Mouse (Mus musculus) naive thymus-derived CD4-positive, alpha-beta T cell, adult 2 months (primary cell): ENCODE data around the gene Mtch1.
"Not testable (repeated sequence)": the region's sequence is repeated elsewhere in the genome, so short reads cannot be mapped to it uniquely, and the experiment has no call there.

ENCODE experiments used
- DNase-seq: peaks from one replicate; pipeline ENCODE4 v3.0.0-alpha.2; 2011; ENCODE audit warnings: low read depth

The Mtch1 gene

DNA sequence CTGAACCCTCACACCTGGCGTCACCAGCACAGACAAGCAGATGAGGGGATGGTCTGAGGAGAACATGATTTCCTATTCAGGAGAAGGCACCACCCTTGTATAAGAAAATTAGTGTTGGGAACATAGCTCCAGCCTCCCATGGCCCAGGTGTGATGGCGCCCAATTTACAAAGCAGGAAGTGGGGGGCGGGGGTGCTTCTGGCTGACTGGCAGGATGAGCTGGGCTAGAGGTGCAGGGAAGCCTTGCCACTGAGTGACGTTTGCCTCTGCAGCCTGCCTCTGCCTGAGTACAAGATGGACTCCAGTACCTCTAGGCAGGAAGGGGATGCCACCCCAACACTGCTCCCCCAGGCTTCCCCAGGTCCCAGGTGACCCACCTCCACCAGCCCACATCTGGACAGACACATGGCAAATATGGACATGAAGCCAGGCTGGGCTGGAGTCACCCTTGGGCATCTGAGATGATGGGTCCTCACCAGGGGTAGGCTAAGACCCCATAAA is 15.5 kb downstream of the Mtch1 start:
- no peak for DNase-seq

DNA sequence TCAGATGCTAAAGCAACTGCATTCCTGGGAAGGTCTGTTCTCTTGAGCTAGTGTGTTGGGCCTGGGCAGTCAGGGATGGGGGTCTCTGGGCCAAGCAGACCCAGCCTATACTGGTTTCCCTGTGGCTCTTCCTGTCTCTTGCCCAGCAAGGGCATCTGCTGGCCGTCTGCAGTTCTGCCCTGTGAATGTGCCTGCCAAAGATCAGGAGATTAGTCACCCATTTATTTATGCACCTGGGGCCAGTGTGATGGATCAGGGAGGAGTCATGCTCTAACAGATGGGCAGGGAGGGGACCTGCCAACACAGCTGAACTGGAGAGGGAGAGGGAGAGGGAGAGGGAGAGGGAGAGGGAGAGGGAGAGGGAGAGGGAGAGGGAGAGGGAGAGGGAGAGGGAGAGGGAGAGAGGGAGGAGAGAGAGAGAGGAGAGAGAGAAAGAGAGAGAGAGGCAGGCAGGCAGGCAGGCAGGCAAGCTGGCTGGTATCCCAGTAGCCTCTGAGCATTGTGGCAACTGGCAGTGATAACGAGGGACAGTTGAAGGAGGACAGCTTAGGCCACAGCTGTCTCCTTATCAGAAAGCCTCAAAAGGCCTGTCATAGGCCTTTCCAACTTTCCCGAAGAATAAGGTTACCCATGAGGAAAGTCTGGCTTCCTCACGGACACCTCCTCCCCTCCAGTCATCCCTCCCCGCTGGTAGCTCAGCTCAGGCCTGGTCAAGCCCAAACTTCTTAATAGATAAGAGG is 16.9 kb downstream of the Mtch1 start:
- no peak for DNase-seq

DNA sequence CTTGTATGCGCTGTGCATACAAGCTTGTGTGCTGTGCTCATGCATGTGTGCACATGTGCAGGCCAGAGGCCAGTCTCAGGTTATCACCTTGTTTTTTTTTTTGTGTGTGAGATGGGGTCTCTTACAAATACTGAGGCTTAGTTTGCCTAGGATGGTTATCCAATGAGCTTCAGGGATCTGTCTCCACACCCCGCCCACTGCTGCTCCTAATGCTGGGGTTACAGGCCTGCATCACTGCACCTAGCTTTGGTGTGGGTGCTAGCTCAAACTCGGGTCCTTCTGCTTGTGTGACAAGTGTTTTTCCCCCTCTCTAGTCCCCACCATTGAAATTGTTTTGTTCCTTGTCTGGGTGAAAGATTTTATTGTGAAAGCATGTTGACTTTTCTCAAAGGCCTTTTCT is 17.5 kb downstream of the Mtch1 start:
- no peak for DNase-seq

DNA sequence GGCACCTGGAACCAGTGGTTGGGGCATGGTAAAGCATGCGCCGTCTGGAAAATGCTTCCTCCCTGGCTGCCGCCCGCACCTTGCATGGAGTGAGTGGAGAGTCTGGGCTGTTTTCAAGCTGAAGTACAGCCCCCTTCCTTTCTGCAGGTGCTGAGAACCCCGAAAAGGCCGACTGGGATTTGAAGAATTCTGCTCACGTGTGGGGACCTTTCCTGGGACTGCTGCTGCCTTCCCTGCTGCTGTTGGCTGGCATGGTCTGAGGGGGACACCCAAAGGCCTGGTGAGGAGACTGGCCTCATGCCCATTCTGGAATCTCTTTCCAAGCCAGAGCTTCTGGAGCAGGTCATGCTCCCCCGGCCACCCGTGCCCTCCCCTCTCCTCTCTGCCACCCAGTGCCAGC is 20.0 kb downstream of the Mtch1 start:
- DNase-seq = no peak

DNA sequence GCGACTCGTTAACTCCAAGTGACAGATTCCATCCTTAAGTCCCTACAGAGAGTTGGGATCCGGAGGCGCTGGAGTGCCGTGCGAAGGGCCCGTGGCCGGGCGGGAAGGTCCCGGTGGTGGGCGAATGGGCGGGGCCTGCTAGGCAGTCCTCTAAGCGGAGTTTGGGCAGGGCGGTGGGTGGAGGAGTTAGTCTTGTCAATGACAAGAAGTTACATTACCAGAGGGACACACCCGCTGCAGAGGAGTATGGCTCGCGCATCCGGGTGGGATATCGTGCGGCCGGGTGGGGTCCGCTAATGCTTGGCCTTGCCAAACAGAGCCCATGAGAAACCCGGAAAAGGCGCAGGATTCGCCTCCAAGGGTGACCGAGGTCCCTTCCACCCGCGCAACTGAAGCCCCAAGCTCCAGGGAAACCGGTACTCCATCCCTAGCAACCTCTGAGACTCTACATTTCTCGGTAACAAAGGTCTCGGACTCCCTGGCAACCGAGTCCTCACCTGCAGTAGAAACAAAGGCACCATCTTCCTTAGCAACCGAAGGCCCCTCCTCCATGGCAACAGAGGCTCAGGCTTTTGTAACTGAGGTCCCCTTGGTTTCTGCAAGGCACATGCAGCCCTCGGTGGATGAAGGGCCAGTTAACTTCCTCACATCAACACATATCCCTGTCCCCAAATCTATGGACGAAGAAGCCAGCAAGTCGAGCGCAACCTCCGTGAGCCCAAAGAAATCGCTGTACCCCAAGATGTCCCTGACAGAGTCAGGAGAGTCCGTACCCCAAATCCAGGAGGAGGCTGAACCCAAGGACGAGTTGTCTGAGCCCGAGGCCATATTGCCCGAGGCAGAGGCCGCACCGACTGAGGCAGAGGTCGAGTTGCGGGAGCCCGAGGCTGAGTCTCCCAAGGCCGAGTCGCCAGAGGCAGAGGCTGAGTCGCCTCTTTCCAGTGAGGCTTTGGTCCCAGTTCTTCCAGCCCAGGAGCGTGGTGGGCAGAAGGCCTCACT is 20.9 kb downstream of the Mtch1 start:
- no peak for DNase-seq

DNA sequence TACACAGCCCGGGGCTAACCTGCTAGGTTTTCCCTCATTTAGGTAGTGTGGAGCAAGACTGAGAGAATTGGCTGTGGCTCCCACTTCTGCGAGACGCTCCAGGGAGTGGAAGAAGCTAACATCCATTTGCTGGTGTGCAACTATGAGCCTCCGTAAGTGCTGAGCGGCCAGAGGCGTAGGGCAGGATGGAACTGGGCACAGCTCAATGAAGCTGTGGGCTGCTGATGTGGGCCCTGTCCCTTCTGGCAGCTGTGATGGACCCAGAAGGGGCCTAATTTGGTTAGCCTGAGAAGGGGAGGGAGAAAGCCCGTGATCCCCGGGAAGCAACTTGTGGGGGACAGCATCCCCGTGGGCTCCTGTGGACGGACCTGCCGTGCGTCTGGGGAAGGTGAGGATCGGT is 21.9 kb downstream of the Mtch1 start:
- DNase-seq = no peak

DNA sequence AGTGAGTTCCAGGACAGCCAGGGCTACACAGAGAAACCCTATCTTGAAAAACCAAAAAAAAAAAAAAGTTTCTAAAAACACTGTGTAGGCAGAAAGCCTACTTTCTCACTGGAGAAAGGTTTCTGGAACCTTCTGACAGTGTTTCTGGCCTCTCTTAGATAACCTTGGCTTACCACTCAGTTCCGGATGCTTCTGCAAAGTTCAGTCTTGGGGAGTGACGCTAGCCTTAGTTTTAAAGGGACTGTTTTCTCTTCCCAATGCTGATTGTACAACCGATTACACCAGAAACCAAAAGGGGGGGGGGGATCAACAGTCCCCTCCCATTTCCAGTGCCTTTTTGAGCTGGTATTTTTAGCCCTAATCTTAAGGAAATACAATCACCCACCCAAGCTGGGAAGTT is 24.1 kb downstream of the Mtch1 start:
- DNase-seq = no peak

DNA sequence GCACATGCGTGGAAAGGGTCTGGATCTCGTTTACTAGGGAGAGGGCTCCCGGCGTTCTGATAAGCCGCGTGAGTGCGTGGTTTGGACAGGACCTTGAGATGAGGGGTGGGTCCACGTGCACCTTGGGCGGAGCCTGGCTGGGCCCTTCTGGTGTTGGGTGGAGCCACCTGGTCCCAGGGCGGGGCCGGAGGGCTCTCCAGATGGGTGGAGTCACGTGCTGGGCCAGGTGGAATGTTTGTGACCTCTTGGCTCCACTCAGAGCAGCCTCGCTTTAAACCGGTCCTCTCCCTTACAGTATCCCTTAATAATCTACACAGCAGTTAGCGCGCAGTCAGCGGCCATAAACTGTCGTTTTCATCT is 25.2 kb downstream of the Mtch1 start:
- DNase-seq = no peak

DNA sequence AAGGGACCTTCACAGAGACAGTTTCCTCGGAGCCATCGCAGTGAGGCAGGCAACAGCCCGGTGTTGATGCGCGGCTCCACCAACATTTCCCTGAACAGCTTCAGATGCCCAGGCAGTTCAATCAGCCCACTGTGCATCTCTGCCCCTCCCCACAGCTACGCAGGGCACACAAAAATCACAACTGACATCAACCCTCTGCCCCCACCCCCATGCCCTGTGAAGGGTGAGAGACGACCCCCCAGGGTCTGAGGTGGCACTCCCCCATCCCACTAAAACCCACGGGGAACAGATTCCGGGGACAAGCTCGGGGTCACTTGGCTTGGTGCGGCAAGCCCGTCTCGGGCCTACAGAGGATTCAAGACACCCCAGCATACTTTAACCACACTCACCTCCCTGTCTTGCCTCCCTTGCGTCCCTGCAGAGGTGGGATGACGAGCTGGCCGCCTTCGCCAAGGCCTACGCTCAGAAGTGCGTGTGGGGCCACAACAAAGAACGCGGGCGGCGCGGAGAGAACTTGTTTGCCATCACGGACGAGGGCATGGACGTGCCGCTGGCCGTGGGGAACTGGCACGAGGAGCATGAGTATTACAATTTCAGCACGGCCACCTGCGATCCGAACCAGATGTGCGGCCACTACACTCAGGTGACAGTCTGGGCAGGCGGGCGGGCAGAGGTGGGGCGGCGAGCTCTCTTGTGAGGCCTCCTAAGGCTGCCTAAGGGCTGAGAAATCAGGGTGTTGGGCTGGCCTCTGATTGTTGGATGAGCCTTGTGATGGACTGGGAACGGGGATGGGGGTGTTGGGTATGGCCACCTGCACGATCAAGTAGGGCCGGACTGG is 25.8 kb downstream of the Mtch1 start:
- DNase-seq = no peak

DNA sequence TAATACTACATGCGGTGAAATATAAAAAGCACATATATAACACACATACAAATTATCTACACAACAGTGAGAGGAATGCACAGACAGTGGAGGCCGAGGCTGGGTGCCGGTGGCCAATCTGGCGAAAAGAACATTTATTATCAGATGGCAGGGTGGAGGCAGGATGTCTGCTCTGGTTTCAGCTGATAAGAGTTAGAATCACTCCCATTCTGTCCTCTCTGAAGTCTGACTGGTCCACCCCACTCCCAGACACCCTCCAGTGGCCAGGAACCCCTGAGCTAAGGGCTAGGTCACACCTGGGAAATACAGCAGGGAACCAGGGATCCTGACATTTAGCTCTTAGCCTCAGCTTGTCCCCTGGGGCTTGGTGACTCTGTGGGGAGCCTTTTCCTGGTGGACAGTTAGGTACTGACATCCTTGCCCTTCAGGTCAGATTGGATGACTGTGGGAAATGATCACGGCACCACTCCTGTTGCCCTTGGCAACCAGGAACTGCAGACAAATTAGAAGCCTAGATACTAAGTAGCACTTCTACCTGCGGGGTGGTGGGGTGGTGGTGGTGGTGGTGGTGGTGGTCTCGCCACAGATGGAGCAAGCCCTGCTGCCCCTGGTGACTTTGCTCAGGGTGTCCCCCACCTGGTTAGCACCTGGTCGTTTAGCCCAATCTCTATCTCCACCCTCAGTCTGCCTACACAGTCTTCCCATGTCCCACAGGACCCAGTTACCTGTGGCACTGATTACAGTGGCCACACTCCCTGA is 27.7 kb downstream of the Mtch1 start:
- no peak for DNase-seq

DNA sequence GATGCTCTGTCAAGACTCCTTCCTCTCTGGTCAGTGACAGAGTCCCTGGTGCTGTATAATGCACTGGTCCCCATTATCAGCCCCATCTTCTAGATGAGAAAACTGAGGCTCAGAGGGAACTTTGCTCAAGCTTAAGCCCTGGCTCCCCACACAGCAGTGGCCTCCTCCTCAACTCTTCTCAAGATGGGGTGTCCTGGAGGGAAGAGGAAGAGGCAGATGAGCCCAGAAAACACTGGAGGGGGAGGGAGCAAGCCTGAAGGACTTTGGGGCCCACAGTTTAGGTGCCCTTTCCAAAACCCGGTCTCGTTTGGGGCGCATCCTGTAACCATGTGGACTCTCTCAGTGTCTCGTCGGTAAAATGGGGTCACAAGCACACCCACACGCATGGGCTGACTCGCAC is 28.3 kb downstream of the Mtch1 start:
- DNase-seq = no peak

DNA sequence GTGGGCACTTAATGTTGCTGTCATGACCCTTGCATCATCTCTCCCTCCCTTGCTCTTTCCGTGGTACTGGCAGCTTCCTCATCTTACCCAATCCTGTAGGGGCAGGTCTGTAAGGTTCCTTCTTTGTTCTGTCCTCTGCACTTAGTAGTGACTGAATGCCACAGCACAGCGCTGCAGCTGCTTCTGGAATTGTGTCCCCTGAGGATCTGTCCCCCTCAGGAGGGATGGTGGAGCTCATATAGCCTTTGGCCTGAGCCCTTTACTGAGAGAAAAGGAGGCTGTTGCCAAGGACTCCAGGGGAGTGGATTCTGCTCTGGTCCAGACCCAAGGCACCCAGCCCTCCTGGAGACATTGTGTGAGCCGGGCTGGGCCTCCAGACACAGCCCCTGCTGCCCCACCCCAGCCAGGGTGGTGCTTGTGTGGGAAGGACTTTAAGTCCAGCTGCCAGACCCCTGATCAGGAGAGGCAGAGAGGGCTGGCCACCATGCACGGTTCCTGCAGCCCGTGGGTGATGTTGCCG is 28.9 kb downstream of the Mtch1 start:
- no peak for DNase-seq

DNA sequence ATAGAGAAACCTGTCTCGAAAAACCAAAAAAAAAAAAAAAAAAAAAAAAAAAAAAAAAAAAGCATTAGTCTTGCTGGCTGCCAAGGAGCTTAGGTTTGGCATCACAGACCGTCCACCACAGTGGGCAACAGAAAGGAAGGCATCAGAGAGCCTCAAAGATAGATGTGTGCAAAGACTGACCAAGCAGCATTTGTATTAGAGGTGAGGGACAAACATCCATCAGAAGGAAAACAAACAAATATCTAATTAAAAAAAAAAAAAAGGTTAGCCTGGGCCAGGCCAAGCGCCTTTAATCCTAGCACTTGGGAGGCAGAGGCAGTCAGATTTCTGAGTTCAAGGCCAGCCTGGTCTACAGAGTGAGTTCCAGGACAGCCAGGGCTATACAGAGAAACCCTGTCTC is 30.4 kb downstream of the Mtch1 start, which contains the start of gene Pi16:
TSS of gene Pi16 (plus strand) at position 301 of the 400 bp plus-strand sequence.
- not testable (repeated sequence) for DNase-seq

DNA sequence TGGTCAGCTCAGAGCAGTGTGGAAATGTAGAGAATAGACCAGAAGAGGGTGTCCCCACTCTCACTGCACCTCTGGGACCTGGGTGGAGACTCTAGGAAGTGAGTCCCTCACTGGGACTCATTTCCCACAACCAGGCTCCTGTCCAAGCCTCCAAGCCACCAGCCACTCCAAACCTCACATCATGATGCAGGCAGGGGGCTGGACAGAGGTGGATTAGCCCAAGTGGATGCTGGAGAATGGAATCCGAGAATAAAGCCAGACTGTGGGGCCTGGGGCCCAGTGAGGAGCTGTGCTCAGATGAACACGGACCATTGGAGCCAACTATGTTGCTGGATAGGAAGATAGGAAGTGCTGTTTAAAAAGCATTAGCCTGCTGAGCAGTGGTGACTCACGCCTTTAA is 30.8 kb downstream of the Mtch1 start:
- DNase-seq = no peak

DNA sequence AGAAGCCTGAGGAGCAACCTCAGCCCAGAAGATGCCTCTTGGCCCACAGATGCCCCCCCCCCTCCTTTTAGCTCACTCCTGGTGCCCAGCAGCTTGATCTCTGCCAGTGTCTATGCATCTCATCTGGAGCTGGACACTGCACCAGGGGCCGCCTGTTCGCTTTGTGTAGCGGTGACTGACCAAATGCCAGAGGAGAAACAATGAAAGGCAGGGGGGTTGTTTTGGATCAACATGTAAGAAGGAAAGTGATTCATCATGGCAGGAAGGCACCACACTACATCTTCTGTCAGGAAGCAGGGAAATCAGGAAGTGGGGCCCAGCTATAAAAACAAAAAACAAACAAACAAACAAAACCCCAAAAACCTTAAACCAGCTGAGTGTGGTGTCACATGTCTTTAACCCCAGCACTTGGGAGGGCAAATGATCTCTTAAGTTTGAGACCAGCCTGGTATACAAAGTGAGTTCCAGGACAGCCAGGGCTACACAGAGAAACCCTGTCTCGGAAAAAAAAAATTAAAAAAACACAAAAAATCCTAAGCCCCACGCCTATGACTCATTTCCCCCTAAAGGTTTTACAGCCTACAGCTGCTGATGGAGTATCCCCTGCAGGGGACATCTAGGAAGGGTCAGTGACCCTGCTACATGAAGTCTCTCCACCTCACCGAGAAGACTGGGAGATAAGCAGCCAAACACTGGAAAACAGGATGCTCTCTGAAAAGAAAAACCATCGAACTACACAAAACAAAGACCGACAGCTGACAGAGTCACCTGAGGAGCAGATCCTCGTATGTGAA is 31.9 kb downstream of the Mtch1 start:
- no peak for DNase-seq

DNA sequence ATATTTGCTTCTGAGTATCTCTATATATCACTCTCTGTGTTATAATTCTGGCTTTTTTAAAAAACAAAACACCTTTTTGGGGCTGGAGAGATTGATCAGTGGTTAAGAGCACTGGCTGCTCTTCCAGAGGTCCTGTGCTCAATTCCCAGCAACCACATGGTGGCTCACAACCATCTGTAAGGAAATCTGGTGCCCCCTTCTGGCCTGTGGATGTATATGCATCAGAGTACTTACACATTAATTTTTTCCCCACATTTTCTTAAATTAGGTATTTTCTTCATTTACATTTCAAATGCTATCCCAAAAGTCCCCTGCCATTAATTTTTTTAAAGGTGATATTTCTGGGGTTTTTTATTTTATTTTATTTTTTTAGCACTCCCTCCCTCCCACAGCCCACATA is 34.4 kb downstream of the Mtch1 start:
- DNase-seq = peak; percentile 48

DNA sequence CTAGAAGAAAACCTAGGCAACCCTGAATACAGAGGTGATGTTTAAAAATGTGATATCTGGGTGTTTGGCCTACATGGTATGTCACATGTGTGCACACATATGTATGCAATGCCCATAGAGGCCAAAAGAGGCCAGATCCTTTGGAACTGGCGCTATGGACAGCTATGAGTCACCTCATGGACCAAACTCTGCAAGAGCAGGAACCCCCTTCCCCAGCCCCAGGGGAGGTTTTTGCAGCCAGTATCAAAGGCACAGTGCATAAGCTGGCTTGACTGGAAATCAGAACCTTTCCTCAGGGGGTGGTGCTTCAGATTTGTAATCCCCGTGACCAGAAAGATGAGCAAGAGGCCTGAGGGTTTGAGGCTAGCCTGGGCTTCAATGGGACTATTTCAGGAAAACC is 35.7 kb downstream of the Mtch1 start:
- DNase-seq = no peak

DNA sequence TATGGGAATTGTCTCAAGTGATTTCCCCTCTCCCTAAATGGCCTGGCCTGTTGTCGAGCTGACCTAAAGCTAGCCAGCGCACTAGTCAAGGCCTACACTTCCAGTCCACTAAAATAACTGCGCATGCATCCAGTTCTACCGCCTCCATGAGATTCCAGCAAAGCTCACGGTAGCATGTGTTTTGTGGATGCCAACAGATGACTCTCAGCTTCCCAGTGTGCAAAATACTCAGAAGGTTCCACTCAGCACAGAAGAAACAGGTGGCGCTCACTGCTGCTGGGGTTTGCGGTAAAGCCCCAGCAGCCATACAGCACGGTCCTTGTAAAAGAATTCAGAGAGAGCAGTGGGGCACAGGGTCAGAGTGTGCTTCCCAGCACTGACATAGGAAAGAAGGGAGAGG is 36.1 kb downstream of the Mtch1 start:
- DNase-seq = no peak

DNA sequence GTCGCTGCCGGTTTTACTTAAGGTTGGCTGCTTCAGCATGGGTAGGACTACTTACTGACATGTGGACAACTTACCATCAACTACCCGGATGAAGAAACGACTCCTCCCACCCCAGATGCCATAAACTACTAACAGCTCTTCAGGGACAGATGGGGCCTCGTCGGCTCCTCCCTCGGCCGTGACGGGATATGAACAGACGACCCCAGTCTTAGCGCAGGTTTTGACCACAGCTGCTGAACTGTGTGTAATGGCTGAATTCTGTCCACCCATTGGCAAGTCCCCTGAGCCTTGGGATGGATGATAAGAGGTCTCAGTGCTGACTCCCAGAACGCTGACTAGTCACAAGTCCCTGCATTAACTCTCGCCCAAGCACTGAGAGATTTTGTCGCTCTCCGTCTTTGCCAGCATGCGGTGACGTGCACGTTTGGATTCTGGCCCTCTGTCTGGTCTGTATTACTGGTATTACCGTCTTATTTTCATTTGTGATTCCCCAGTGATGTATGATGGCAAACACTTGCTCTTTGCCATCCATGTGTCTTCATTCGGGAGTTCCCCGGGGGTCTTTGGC is 37.6 kb downstream of the Mtch1 start:
- DNase-seq = no peak

DNA sequence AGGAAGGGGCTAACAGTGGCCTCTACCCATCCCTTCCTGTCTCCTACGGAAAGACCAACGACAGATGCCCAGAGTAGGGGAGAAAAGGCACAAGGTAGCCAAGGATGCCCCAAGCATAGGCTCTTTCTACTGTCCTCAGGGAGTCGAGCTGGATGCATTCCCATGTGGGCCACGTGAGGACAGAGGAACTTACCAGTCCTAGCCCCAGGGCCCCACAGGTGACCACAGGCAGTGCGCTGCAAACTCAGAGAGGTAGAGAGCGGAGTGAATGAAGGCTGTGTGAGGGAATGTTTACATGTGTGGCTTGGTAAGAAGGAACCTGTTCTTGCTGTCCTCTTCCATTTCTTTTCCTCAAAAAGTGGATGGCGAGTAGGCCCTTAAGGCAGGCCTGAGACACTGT is 41.9 kb downstream of the Mtch1 start:
- no peak for DNase-seq
